Mouse (Mus musculus) neutrophil, adult 59 days (primary cell): ENCODE results near the gene Slc39a10. TPM values are rescaled to one million over a fixed set of nuclear protein-coding genes. Genes with fewer than 3 reads are reported as not detected.

Experiments
- total RNA-seq, 2 experiments: library from RNA; stranded (reverse); gene quantifications; 1 replicate in 1 of 2; 2 replicates in 1 of 2; pipeline ENCODE4 v1.2.4; 2023

The Slc39a10 gene
- 1 to 10 TPM; 5.6 to 6.5 TPM for total RNA-seq

GRCm38 (mm10) chr1:46892752-46893151 lies at the start of gene Slc39a10:
Gene Slc39a10 (minus strand): TSS chr1:46892852.

